Mouse (Mus musculus) G1E (cell line): ENCODE measurements around the gene Tmem209. TPM values are rescaled to one million over a fixed set of nuclear protein-coding genes. Genes with fewer than 3 reads are reported as not detected.
A peak's percentile ranks its signal among the peaks of the same experiment; 100 is the strongest.

Source experiments
- ATAC-seq: 2 replicates; pipeline ENCODE4 v1.8.0; 2016; ENCODE audit warnings: mild to moderate bottlenecking; ENCODE audit not compliant: insufficient number of reproducible peaks, poor library complexity, low FRiP score, severe bottlenecking; ENCODE audit errors: extremely low read depth
- DNase-seq: peaks from one replicate; pipeline ENCODE4 v3.0.0; 2012; ENCODE audit warnings: low spot score
- H3K27me3 ChIP-seq: 2 replicates; pipeline ENCODE4 v1.6.1; 2012; ENCODE audit warnings: mild to moderate bottlenecking, low read length, inconsistent platforms; ENCODE audit not compliant: insufficient read depth
- H3K36me3 ChIP-seq: replicated peaks from 2 replicates; pipeline ENCODE3; 2012; ENCODE audit warnings: mild to moderate bottlenecking, inconsistent platforms
- H3K4me1 ChIP-seq: 2 replicates; pipeline ENCODE4 v1.6.1; 2012; ENCODE audit warnings: low read depth, low read length, inconsistent platforms, mixed read lengths; ENCODE audit not compliant: insufficient read depth
- H3K4me3 ChIP-seq: 2 replicates; pipeline ENCODE4 v1.5.1; 2012; ENCODE audit warnings: low read depth, mild to moderate bottlenecking, inconsistent platforms, low read length, moderate library complexity, mixed read lengths
- H3K9me3 ChIP-seq: replicated peaks from 2 replicates; pipeline ENCODE4 v1.6.1; 2012; ENCODE audit warnings: inconsistent platforms
- CTCF ChIP-seq: IDR thresholded peaks from 2 replicates; pipeline ENCODE4 v1.5.1; 2012; ENCODE audit warnings: low read depth, low read length, inconsistent platforms, mixed read lengths
- GATA1 ChIP-seq: IDR thresholded peaks from 2 replicates; pipeline ENCODE4 v1.6.1; 2012; ENCODE audit warnings: borderline replicate concordance, low read length, inconsistent platforms, mixed read lengths
- GATA2 ChIP-seq: IDR thresholded peaks from 2 replicates; pipeline ENCODE4 v1.6.1; 2012; ENCODE audit warnings: low read depth, low read length, inconsistent platforms, borderline replicate concordance
- POLR2AphosphoS5 ChIP-seq: IDR thresholded peaks from 2 replicates; pipeline ENCODE4 v1.6.1; 2012; ENCODE audit warnings: low read depth, low read length, inconsistent platforms; ENCODE audit not compliant: insufficient replicate concordance
- TAL1 ChIP-seq: conservative IDR thresholded peaks from 2 replicates; pipeline ENCODE4 v1.6.1; 2012; ENCODE audit warnings: low read depth, low read length, inconsistent platforms, mixed read lengths
- polyA plus RNA-seq: library from polyadenylated mRNA; stranded (reverse); fragments of >175 nt; gene quantifications from 2 replicates; pipeline ENCODE4 v1.2.3, GENCODE M21; 2012
- total RNA-seq, 2 experiments: library from RNA; stranded (forward) in 1 of 2; stranded (reverse) in 1 of 2; fragments of 200-1000 nt in 1 of 2; fragments of >200 nt in 1 of 2; fragmentation: Nextera tagmentation in 1 of 2; gene quantifications; 2 replicates each; pipeline ENCODE4 v1.2.3; 2014 to 2017

Tmem209 gene
- total and polyA plus RNA-seq, 3 experiments: 2.6 to 120 (median 36.8) TPM

DNA sequence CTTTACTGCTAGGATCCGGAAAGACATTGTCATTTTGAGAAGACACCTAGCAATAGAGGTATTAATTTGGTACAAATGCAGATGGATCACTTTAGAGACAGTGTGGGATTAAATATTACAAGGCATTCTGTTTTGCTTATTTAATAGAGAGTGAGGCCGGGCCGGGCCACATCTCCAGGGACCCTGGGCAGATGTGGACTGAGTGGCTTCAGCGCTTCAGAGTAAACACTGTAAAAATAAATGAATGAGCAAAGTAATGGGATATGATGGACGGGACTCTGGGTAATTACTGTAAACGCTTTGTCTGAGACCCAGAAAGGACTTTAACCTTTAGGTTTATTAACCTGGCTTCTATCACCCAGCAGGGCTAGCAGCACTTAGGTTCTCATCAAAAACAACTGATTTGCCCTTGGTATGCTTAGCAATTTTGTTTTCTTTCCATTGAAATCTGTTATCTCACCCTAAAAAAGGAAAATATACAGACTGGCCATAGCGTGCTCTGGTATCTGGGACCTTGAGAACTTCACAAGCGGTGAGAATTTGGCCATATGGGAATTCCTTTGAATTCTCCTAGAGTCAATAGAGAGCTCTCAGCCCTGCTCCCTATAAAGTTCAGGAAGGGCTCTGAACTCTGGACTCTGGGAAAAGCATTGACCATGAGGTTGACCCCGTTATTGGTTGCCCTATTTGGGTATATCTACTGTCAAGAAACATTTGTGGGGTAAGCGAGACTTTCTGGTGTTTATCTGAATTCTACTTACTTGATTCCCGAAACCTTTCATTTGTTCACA, 31.6 kb upstream of the Tmem209 start, which contains the start of gene Cpa2:
Gene Cpa2 (plus strand): TSS at position 574 of the 791 bp plus-strand sequence.
- Histone ChIP-seq H3K27me3 (peaks cover 39% of the 10 kb centered on the region), H3K36me3 (no peaks in the 10 kb centered on the region), H3K4me3 (no peak within 1 kb of the TSS), H3K4me1 (no peaks in the 10 kb centered on the region), H3K9me3 (no peaks in the 10 kb centered on the region)
- TF ChIP-seq TAL1 (no peak), GATA1 (no peak), POLR2AphosphoS5 (no peak), CTCF (no peak)
- DNase-seq: no peak
- ATAC-seq: no peak

DNA sequence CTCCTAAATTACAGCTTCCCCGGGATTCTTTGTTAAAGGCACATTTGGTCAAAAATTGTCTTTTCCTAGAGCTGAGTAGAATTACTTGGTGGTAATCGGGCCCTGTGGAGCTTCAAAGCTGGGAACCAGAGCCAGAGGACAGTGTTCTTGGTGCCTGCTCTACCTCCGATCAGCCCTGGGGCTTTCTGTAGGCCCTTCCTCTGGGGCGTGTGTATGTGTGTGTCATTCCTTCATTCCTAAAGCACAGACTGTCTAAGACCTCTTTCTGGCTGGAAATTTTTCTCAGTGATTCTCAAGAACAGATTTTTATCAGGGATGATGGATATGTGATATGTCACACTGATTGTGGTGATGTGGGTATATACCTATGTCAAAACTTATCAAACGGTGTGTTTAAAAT, 29.2 kb upstream of the Tmem209 start:
- Histone ChIP-seq H3K4me3 (no peak overlapping the region), H3K36me3 (no peaks in the 10 kb centered on the region), H3K4me1 (no peaks in the 10 kb centered on the region), H3K9me3 (no peaks in the 10 kb centered on the region), H3K27me3 (peaks cover 26% of the 10 kb centered on the region)
- no peak for ATAC-seq
- DNase-seq: no peak
- no peak for TF ChIP-seq CTCF
- TF ChIP-seq GATA1: no peak
- no peak for TF ChIP-seq GATA2
- TF ChIP-seq TAL1: no peak
- no peak for TF ChIP-seq POLR2AphosphoS5

GRCm38 (mm10) chr6:30538240-30538639, 28.7 kb upstream of the Tmem209 start:
- Histone ChIP-seq H3K36me3 (no peaks in the 10 kb centered on the region), H3K4me1 (no peaks in the 10 kb centered on the region), H3K4me3 (no peak overlapping the region), H3K9me3 (no peaks in the 10 kb centered on the region), H3K27me3 (peaks cover 23% of the 10 kb centered on the region)
- TF ChIP-seq GATA2 (no peak), TAL1 (no peak), CTCF (no peak), GATA1 (no peak), POLR2AphosphoS5 (no peak)
- DNase-seq: no peak
- ATAC-seq: no peak

DNA sequence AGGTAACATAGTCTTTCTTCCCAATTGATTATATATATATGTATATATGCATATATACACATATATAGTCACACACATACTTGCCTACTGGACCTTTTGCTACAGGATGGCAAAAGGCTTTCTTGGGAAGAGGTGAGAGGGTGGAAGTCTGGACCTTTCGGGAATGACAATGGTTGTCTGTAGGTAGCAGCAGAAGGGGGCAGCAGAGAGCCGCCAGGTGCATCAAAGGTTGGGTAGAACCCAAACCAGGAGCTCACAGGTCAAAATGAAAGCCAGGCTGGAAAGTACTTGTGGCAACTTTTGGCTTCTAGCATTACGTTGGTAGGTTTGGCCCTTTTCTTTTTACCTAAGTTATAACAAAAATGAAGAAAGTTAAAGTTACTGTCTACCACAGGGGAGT, 25.8 kb upstream of the Tmem209 start:
- Histone ChIP-seq H3K4me3 (no peak overlapping the region), H3K36me3 (no peaks in the 10 kb centered on the region), H3K9me3 (no peaks in the 10 kb centered on the region), H3K4me1 (no peaks in the 10 kb centered on the region), H3K27me3 (peaks cover 11% of the 10 kb centered on the region)
- TF ChIP-seq CTCF (0 out of 2 replicates have a peak, but pooled peaks have one; percentile 16), GATA1 (no peak)
- ATAC-seq (no peak), DNase-seq (no peak)

DNA sequence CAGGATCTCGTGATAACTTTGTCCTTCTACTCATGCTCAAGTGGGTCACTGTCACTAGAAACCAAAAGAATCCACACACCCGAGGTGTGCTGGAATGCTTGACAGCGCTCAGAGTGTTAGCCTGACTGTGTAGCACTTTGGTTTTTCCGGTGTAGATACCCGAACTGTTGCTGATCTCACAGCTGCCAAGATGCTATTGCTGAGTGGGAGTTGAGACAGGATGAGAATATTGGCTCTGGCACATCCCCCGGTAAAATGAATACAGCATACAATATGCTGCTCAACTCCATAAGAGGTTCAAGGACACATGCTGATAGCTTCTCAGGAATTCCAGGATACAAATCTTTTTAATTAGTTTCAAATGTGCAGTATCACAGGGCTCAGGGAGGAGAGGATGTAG, 19.2 kb upstream of the Tmem209 start:
- no peak for DNase-seq
- TF ChIP-seq POLR2AphosphoS5 (no peak), TAL1 (no peak), CTCF (no peak), GATA2 (no peak), GATA1 (no peak)
- Histone ChIP-seq H3K4me1 (no peaks in the 10 kb centered on the region), H3K36me3 (no peaks in the 10 kb centered on the region), H3K9me3 (no peaks in the 10 kb centered on the region), H3K27me3 (peaks cover 29% of the 10 kb centered on the region), H3K4me3 (no peak overlapping the region)
- no peak for ATAC-seq

- Histone ChIP-seq H3K36me3 (no peaks in the 10 kb centered on the region), H3K9me3 (no peaks in the 10 kb centered on the region), H3K4me1 (no peaks in the 10 kb centered on the region), H3K27me3 (peaks cover 32% of the 10 kb centered on the region), H3K4me3 (no peak overlapping the region)
- TF ChIP-seq CTCF: no peak
- TF ChIP-seq GATA2: no peak
- TF ChIP-seq POLR2AphosphoS5: no peak
- no peak for TF ChIP-seq GATA1
- TF ChIP-seq TAL1: no peak
- no peak for DNase-seq
- no peak for ATAC-seq
These were observed 17.3 kb upstream of the Tmem209 start for GRCm38 (mm10) chr6:30526586-30527515.
